Mouse (Mus musculus) liver, adult 2 months (tissue): ENCODE data around the gene Palld.

ENCODE experiments used
- CTCF ChIP-seq: fragments of 200-500 bp; IDR thresholded peaks from 2 replicates; pipeline ENCODE4 v1.5.1; 2011; ENCODE audit warnings: low read depth, low read length, control low read depth
- POLR2A ChIP-seq: fragments of 200-500 bp; IDR thresholded peaks from 2 replicates; pipeline ENCODE4 v1.6.1; 2011; ENCODE audit warnings: low read length, control low read depth; ENCODE audit not compliant: insufficient read depth; ENCODE audit errors: extremely low read depth

DNA sequence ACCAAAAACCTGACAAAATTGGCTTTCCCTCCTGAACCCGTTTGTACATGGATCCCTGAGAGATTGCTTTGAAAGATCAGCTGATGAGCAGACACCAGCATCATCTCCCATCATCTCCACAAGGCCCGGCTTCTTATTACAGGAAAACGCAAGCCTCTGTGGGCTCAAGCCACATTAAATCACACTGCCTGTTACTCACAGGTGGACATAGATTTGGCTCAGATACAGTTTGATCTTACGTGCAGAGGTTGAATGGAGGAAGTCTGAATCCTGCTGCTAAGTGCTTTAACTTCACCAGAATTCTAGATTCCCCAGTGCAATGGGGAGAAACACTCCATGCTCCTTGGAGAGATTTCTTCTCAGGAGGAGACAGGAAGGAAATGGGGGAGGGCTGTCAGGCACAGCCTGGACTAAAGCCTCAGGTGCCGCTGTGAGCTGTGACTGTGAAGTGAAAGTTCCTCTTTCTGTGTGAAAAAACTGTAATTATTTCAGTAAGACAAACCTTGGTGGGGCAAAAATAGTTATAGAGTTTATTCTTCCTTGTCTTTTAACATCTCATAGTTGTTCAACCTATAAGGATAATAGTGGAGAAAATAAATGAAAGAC lies 121.7 kb downstream of the Palld start:
- TF ChIP-seq POLR2A = no peak
- no peak for TF ChIP-seq CTCF
